Comparison of ENCODE assay signal across 19 mouse cellular contexts in the genomic region with DNA sequence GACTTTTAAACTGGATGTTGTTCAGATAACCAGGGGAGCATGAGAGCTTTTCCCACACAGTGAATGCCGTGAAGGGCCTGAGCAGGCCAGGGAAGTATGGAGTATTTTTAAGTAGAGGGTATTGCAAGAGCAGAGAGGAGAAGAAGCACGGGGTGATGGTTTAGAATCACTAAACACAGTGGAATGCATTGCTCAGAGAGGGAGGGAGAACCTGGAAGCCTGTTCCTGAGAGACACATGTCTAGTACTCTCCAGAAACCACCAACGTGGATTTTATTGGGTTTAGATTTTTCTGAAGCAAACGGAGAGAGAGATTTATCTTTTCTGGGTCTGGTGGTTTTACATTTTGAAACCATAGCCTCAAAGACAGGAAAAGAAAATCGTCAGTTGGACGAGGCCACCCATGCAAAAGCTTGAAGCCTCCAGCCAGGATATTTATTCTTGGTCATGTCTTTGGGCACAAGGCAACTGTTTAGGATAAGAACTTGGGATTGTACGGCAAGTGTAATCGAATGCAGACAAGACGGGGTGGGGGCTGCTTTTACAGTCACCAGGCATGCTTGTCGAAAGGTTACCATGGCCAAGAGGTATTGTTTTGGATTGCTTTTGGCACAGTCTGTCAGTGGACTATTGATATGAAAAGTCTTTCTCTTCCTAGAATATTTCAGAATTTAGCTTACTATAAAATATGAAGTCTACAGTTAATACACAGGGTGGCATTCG.
A peak's percentile ranks its signal among the peaks of the same experiment; 100 is the strongest.
DNase-seq lines count a peak whose midpoint lies in the region; ATAC-seq and TF ChIP-seq lines count a peak whose summit lies in the region.
"Had no signal": no experiment of that assay in that cellular context is flagged by ENCODE, and none has a peak within 500 bp of the region (broad histone marks: within the 10 kb centered on the region; RNA-seq: fewer than 3 reads in every experiment).

No protein-coding gene starts in this region.

- H3K9ac ChIP-seq in kidney, postnatal 0 days (ENCODE audit: low read depth, low read length), result no peak overlapping the region
- no peak overlapping the region for H3K9ac ChIP-seq in embryonic facial prominence, embryonic 13.5 days
- H3K9ac ChIP-seq in intestine, embryonic 16.5 days (ENCODE audit: low read depth, low read length), result no peak overlapping the region
- H3K9ac ChIP-seq in stomach, embryonic 15.5 days, result no peak overlapping the region
- H3K9ac ChIP-seq: neural tube, embryonic 13.5 days had no signal

- WGBS in kidney, postnatal 0 days, result 42% methylated on average over 11 of the region's 11 CpGs
- WGBS in embryonic facial prominence, embryonic 13.5 days, result 36% methylated on average over 11 of the region's 11 CpGs
- WGBS in intestine, embryonic 16.5 days, result 45% methylated on average over 11 of the region's 11 CpGs
- WGBS in stomach, embryonic 15.5 days, result 37% methylated on average over 11 of the region's 11 CpGs

- no peak overlapping the region for H3K27ac ChIP-seq in kidney, postnatal 0 days
- peak overlapping the region; percentile 73 for H3K27ac ChIP-seq in embryonic facial prominence, embryonic 13.5 days
- 0 out of 2 replicates have a peak overlapping the region, but pooled peaks have one; percentile 6 for H3K27ac ChIP-seq in intestine, embryonic 16.5 days (ENCODE audit: low read length)
- peak overlapping the region; percentile 42 for H3K27ac ChIP-seq in stomach, embryonic 15.5 days
- H3K27ac ChIP-seq: forebrain, embryonic 10.5 days; left cerebral cortex, adult 2 months; midbrain, embryonic 10.5 days; neural tube, embryonic 13.5 days had no signal

- intact Hi-C loops in left cerebral cortex, postnatal 10 days (cut with DNase I), result no loop called here

- H3K4me2 ChIP-seq in kidney, postnatal 0 days (ENCODE audit: low read length), result no peak overlapping the region
- H3K4me2 ChIP-seq in embryonic facial prominence, embryonic 13.5 days, result no peak overlapping the region
- H3K4me2 ChIP-seq in intestine, embryonic 16.5 days (ENCODE audit: low read depth, low read length), result no peak overlapping the region
- H3K4me2 ChIP-seq in stomach, embryonic 15.5 days, result no peak overlapping the region
- H3K4me2 ChIP-seq: neural tube, embryonic 13.5 days had no signal

- peak; percentile 44 for DNase-seq in kidney, postnatal 0 days (ENCODE audit: low spot score)
- no peak for DNase-seq in kidney, adult 8-10 months
- DNase-seq in layer of hippocampus, adult 11-12 months (ENCODE audit: low spot score), result no peak
- no peak for DNase-seq in left cerebral cortex, postnatal 10 days (ENCODE audit: extremely low spot score in 1 of 2, low spot score in 2 of 2)
- DNase-seq: B cell, adult 2 months; cerebellum, adult 2 months; cerebellum, postnatal 36 days; heart, postnatal 10 days; liver; right cerebral cortex, postnatal 14 days; thymus, postnatal 25 days had no signal

- no peak for ATAC-seq in kidney, postnatal 0 days (replicated peaks; ENCODE audit: low FRiP score, low read depth)
- ATAC-seq in embryonic facial prominence, embryonic 13.5 days (ENCODE audit: insufficient number of reproducible peaks, insufficient read depth, low FRiP score, low TSS enrichment, low read depth), result no peak
- ATAC-seq in intestine, embryonic 16.5 days, result peak; percentile 26; the same call in 1 of the 2 replicates
- peak; percentile 22; the same call in 1 of the 2 replicates for ATAC-seq in stomach, embryonic 15.5 days (ENCODE audit: insufficient read depth, low FRiP score, low read depth)
- ATAC-seq in megakaryocyte-erythroid progenitor cell, adult 5-6 weeks (replicated peaks; ENCODE audit: low FRiP score, low TSS enrichment, poor library complexity, severe bottlenecking), result no peak

- no peak overlapping the region for H3K4me3 ChIP-seq in kidney, postnatal 0 days (replicated peaks; ENCODE audit: low read depth, low read length)
- H3K4me3 ChIP-seq in embryonic facial prominence, embryonic 13.5 days, result no peak overlapping the region
- no peak overlapping the region for H3K4me3 ChIP-seq in intestine, embryonic 16.5 days (ENCODE audit: low read length)
- H3K4me3 ChIP-seq in stomach, embryonic 15.5 days (replicated peaks), result no peak overlapping the region
- H3K4me3 ChIP-seq: forebrain, embryonic 10.5 days; left cerebral cortex, adult 2 months; midbrain, embryonic 10.5 days; neural tube, embryonic 13.5 days had no signal

- no peaks in the 10 kb centered on the region for H3K9me3 ChIP-seq in kidney, postnatal 0 days (replicated peaks; ENCODE audit: low read length)
- H3K9me3 ChIP-seq in embryonic facial prominence, embryonic 13.5 days, result no peaks in the 10 kb centered on the region
- H3K9me3 ChIP-seq in intestine, embryonic 16.5 days (ENCODE audit: control insufficient read depth, low read length), result no peaks in the 10 kb centered on the region
- no peaks in the 10 kb centered on the region for H3K9me3 ChIP-seq in stomach, embryonic 15.5 days
- H3K9me3 ChIP-seq: forebrain, embryonic 10.5 days; midbrain, embryonic 10.5 days; neural tube, embryonic 13.5 days had no signal

- H3K27me3 ChIP-seq in kidney, postnatal 0 days (ENCODE audit: insufficient read depth, low read length), result no peaks in the 10 kb centered on the region
- H3K27me3 ChIP-seq in embryonic facial prominence, embryonic 13.5 days, result no peaks in the 10 kb centered on the region
- no peaks in the 10 kb centered on the region for H3K27me3 ChIP-seq in intestine, embryonic 16.5 days (replicated peaks; ENCODE audit: control insufficient read depth, insufficient read depth, low read length)
- no peaks in the 10 kb centered on the region for H3K27me3 ChIP-seq in stomach, embryonic 15.5 days (replicated peaks)
- H3K27me3 ChIP-seq: neural tube, embryonic 13.5 days had no signal

- no peaks in the 10 kb centered on the region for H3K36me3 ChIP-seq in kidney, postnatal 0 days (ENCODE audit: insufficient read depth, low read length)
- no peaks in the 10 kb centered on the region for H3K36me3 ChIP-seq in embryonic facial prominence, embryonic 13.5 days
- H3K36me3 ChIP-seq in intestine, embryonic 16.5 days (ENCODE audit: control insufficient read depth, insufficient read depth, low read length), result no peaks in the 10 kb centered on the region
- no peaks in the 10 kb centered on the region for H3K36me3 ChIP-seq in stomach, embryonic 15.5 days
- H3K36me3 ChIP-seq: forebrain, embryonic 10.5 days; midbrain, embryonic 10.5 days; neural tube, embryonic 13.5 days had no signal

- no peak for TF ChIP-seq CTCF in kidney, postnatal 0 days (IDR thresholded peaks at IDR 0.05; ENCODE audit: low read depth)

- H3K4me1 ChIP-seq in kidney, postnatal 0 days (replicated peaks; ENCODE audit: insufficient read depth, low read length), result no peaks in the 10 kb centered on the region
- H3K4me1 ChIP-seq in embryonic facial prominence, embryonic 13.5 days, result peaks cover 29% of the 10 kb centered on the region
- no peaks in the 10 kb centered on the region for H3K4me1 ChIP-seq in intestine, embryonic 16.5 days (ENCODE audit: control insufficient read depth, insufficient read depth, low read length)
- H3K4me1 ChIP-seq in stomach, embryonic 15.5 days, result no peaks in the 10 kb centered on the region
- H3K4me1 ChIP-seq: midbrain, embryonic 10.5 days; neural tube, embryonic 13.5 days had no signal

Comparison
In these comparisons a context has a peak if more than half of its experiments do, and no peak if none do; other contexts are left out.
1. ATAC-seq: peak in intestine, embryonic 16.5 days (single experiment) and stomach, embryonic 15.5 days (single experiment); none in kidney, postnatal 0 days (single experiment), embryonic facial prominence, embryonic 13.5 days (single experiment) and megakaryocyte-erythroid progenitor cell, adult 5-6 weeks (single experiment).